8 mouse cellular contexts compared by ENCODE assay signal in the genomic region with DNA sequence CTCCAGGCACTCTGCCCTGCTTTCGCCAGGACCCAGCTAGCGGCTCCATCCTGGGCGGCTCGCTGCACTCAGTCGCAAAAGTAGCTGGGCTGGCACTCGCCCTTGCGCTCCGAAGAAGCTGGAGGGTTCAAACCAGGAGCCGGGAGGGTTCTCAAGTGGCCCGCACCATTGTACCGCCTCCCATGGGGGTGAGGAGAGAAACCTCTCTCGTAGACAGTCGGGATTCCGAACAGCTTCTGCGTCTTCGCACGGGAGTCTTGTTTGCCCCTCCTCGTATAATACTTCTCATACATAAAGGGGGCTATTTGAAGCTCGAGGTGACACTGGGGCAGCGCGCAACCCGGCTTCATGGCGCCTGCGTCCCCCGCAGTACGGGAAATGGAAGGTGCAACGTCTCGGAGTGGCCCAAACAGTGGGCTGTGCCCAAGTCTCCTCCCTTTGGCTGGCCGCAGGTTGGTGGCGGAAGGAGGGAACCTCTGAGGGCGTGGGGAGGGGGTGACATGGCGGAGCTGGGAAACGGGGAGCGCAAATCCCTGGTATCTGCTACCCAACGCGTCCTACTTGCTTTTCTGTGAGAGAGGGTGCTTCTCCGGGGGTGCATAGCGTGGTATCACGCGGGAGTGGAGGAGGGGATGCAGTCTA. TPM values are rescaled to one million over a fixed set of nuclear protein-coding genes. Genes with fewer than 3 reads are reported as not detected.
DNase-seq lines count a peak whose midpoint lies in the region; ATAC-seq and TF ChIP-seq lines count a peak whose summit lies in the region.

A gene (plus strand): TSS at position 124 of the 642 bp plus-strand sequence.

- under 1% methylated on average over 40 of the region's 40 CpGs for WGBS in hindbrain, embryonic 15.5 days

- H3K4me3 ChIP-seq in hindbrain, embryonic 15.5 days = peak within 1 kb of the TSS; percentile 74

- in situ Hi-C loops in Patski (cut with MboI; ENCODE audit: low pct_unique_long_range_greater_than_20kb) = no loop called here

- peak within 1 kb of the TSS; percentile 88 for H3K27ac ChIP-seq in hindbrain, embryonic 15.5 days (replicated peaks)

- H3K4me1 ChIP-seq in hindbrain, embryonic 15.5 days (replicated peaks) = peaks cover 65% of the 10 kb centered on the region

- peak; percentile 80 for ATAC-seq in Patski
- peak; percentile 88 for ATAC-seq in hindbrain, embryonic 15.5 days (ENCODE audit: low FRiP score, low read depth)

- H3K9ac ChIP-seq in hindbrain, embryonic 15.5 days = peak within 1 kb of the TSS; percentile 75

- POLR2A ChIA-PET in Patski (lab: Charles Lee) = interaction anchor here (0.7 to 2.0 kb wide), 4 partner anchors 11 to 124 kb away, joined by 3 to 5 read pairs (median 4); no protein-coding TSS in a partner anchor

- peak within 1 kb of the TSS; percentile 92 for H3K4me2 ChIP-seq in hindbrain, embryonic 15.5 days

- peak; percentile 68 for DNase-seq in Patski (ENCODE audit: low read depth, low spot score)
- peak; percentile 92 to 95 for DNase-seq in cerebellum, postnatal 25 days
- peak; percentile 93 for DNase-seq in frontal cortex, postnatal 36 days (ENCODE audit: low spot score in 2 of 2)
- DNase-seq in left cerebral cortex, adult 11 months (ENCODE audit: low spot score) = peak; percentile 82
- DNase-seq in lung, postnatal 4 days = peak; percentile 92 to 93
- DNase-seq in retina, postnatal 7 days (ENCODE audit: low read depth, low spot score) = peak; percentile 65
- DNase-seq in urinary bladder, adult 2 months (ENCODE audit: low spot score) = peak; percentile 86

- H3K9me3 ChIP-seq in hindbrain, embryonic 15.5 days = no peaks in the 10 kb centered on the region

- H3K27me3 ChIP-seq in Patski = no peaks in the 10 kb centered on the region
- peaks cover 36% of the 10 kb centered on the region for H3K27me3 ChIP-seq in hindbrain, embryonic 15.5 days

- no peak for TF ChIP-seq CTCF in Patski (IDR thresholded peaks at IDR 0.05)

- CTCF ChIA-PET in Patski (lab: Charles Lee) = interaction anchor here (1.0 to 1.5 kb wide), 2 partner anchors 11 to 38 kb away, joined by 3 to 4 read pairs; no protein-coding TSS in a partner anchor

- no peaks in the 10 kb centered on the region for H3K36me3 ChIP-seq in hindbrain, embryonic 15.5 days

RNA-seq across cellular contexts. Expression of the gene that starts here (rescaled TPM):
- polyA plus RNA-seq in Patski (2021) = 61.9 TPM
- polyA plus RNA-seq in hindbrain, embryonic 15.5 days (2015; fragmentation: Nextera tagmentation; extraction: Ambion mirVana) = 3.1 and 4.6 TPM in 2 replicates
- polyA plus RNA-seq in urinary bladder, adult 2 months (2012; rRNA removed) = 80.2 and 82.5 TPM in 2 replicates

Comparison
In these comparisons a context has a peak if more than half of its experiments do, and no peak if none do; other contexts are left out.
1. Peak in every context shown above with its lines: DNase-seq, ATAC-seq, H3K4me3 ChIP-seq and H3K27ac ChIP-seq.
2. RNA of the gene that starts here (polyA plus RNA-seq): 80.2 to 82.5 TPM in urinary bladder, adult 2 months and 61.9 TPM in Patski (single experiment); 3.1 to 4.6 TPM in hindbrain, embryonic 15.5 days; every median in the first group is over 10 times any median in the second.